Mouse (Mus musculus): ENCODE measurements around the gene Gramd1a. TPM values are rescaled to one million over a fixed set of nuclear protein-coding genes. Genes with fewer than 3 reads are reported as not detected.

Gene Gramd1a
- polyA plus RNA-seq, 1 experiment from 2014 or later = 277 TPM

- Histone ChIP-seq H3K27ac (ENCODE audit: low read length) (no peak overlapping the region), H3K9me3 (ENCODE audit: control insufficient read depth, low read length) (no peaks in the 10 kb centered on the region), H3K4me3 (replicated peaks; ENCODE audit: low read length) (peak overlapping the region; percentile 56), H3K9ac (replicated peaks; ENCODE audit: low read depth, low read length) (peak overlapping the region; percentile 71), H3K4me2 (ENCODE audit: low read length) (peak overlapping the region; percentile 84), H3K36me3 (ENCODE audit: control insufficient read depth, insufficient read depth) (peaks cover 28% of the 10 kb centered on the region), H3K4me1 (replicated peaks; ENCODE audit: control insufficient read depth, insufficient read depth, low read length) (peaks cover 12% of the 10 kb centered on the region), H3K27me3 (replicated peaks; ENCODE audit: control insufficient read depth, insufficient read depth, low read length) (peaks cover 27% of the 10 kb centered on the region)
- 1% methylated on average over 49 of the region's 53 CpGs for WGBS
- peak; percentile 21; the same call in 1 of the 2 replicates for ATAC-seq
Observed at GRCm38 (mm10) chr7:31126211-31126751, 29.4 kb downstream of the Gramd1a start.

DNA sequence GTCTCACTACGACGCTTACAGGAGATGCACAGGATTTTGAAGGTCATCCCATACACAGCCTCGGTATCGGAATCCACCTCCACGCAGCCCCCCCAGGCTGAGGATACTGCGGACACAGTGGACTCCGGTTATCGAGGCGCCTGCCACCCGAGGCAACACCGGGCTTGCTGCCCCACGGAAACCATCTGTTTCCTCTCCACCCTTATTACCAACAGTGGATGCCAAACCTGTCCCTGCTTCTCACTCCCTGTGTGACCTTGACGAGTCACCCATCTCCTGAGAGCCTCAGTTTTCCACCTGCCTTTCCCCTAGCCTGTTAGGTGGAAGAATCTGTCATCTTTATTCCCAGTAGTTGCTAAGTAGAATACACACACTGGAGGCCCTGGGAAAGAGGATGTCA lies 30.6 kb downstream of the Gramd1a start:
- Histone ChIP-seq H3K27me3 (replicated peaks; ENCODE audit: control insufficient read depth, insufficient read depth, low read length) (peaks cover 27% of the 10 kb centered on the region), H3K9ac (replicated peaks; ENCODE audit: low read depth, low read length) (no peak overlapping the region), H3K9me3 (ENCODE audit: control insufficient read depth, low read length) (no peaks in the 10 kb centered on the region), H3K27ac (ENCODE audit: low read length) (no peak overlapping the region), H3K4me2 (ENCODE audit: low read length) (no peak overlapping the region), H3K4me3 (replicated peaks; ENCODE audit: low read length) (no peak overlapping the region), H3K36me3 (ENCODE audit: control insufficient read depth, insufficient read depth) (peaks cover 16% of the 10 kb centered on the region), H3K4me1 (replicated peaks; ENCODE audit: control insufficient read depth, insufficient read depth, low read length) (peaks cover 12% of the 10 kb centered on the region)
- WGBS = 86% methylated on average over 13 of the region's 13 CpGs
- no peak for ATAC-seq

DNA sequence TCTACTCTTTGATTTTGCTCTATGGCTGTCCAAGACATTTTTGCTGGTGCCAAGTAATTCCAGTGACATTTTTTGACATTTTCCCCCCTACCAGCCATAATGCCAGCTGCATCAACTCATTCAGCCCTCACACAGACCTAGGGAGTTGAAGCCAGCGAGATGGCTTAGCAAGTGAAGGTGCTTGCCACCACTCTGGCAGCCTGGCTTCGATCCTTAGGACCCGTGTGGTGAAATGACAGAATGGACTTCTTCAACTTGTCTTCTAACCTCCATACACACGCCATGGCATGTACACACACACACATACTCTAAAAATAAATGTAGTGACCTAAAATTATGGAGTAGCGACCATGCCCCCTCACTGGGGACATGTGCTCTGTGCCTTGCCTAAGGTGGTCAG lies 31.3 kb downstream of the Gramd1a start:
- Histone ChIP-seq H3K4me2 (ENCODE audit: low read length) (no peak overlapping the region), H3K9ac (replicated peaks; ENCODE audit: low read depth, low read length) (no peak overlapping the region), H3K36me3 (ENCODE audit: control insufficient read depth, insufficient read depth) (peaks cover 9% of the 10 kb centered on the region), H3K27ac (ENCODE audit: low read length) (no peak overlapping the region), H3K4me3 (replicated peaks; ENCODE audit: low read length) (no peak overlapping the region), H3K4me1 (replicated peaks; ENCODE audit: control insufficient read depth, insufficient read depth, low read length) (peaks cover 12% of the 10 kb centered on the region), H3K27me3 (replicated peaks; ENCODE audit: control insufficient read depth, insufficient read depth, low read length) (peaks cover 27% of the 10 kb centered on the region), H3K9me3 (ENCODE audit: control insufficient read depth, low read length) (no peaks in the 10 kb centered on the region)
- no peak for ATAC-seq
- WGBS = 89% methylated on average over 5 of the region's 5 CpGs

- Histone ChIP-seq H3K9ac (replicated peaks; ENCODE audit: low read depth, low read length) (no peak overlapping the region), H3K27ac (ENCODE audit: low read length) (no peak overlapping the region), H3K4me1 (replicated peaks; ENCODE audit: control insufficient read depth, insufficient read depth, low read length) (peaks cover 12% of the 10 kb centered on the region), H3K9me3 (ENCODE audit: control insufficient read depth, low read length) (no peaks in the 10 kb centered on the region), H3K36me3 (ENCODE audit: control insufficient read depth, insufficient read depth) (0 out of 2 replicates have a peak, but pooled peaks cover 2% of the 10 kb centered on the region), H3K4me2 (ENCODE audit: low read length) (no peak overlapping the region), H3K4me3 (replicated peaks; ENCODE audit: low read length) (no peak overlapping the region), H3K27me3 (replicated peaks; ENCODE audit: control insufficient read depth, insufficient read depth, low read length) (peaks cover 27% of the 10 kb centered on the region)
- 85% methylated on average over 3 of the region's 3 CpGs for WGBS
- no peak for ATAC-seq
Observed at GRCm38 (mm10) chr7:31123697-31124096, 32.0 kb downstream of the Gramd1a start.

DNA sequence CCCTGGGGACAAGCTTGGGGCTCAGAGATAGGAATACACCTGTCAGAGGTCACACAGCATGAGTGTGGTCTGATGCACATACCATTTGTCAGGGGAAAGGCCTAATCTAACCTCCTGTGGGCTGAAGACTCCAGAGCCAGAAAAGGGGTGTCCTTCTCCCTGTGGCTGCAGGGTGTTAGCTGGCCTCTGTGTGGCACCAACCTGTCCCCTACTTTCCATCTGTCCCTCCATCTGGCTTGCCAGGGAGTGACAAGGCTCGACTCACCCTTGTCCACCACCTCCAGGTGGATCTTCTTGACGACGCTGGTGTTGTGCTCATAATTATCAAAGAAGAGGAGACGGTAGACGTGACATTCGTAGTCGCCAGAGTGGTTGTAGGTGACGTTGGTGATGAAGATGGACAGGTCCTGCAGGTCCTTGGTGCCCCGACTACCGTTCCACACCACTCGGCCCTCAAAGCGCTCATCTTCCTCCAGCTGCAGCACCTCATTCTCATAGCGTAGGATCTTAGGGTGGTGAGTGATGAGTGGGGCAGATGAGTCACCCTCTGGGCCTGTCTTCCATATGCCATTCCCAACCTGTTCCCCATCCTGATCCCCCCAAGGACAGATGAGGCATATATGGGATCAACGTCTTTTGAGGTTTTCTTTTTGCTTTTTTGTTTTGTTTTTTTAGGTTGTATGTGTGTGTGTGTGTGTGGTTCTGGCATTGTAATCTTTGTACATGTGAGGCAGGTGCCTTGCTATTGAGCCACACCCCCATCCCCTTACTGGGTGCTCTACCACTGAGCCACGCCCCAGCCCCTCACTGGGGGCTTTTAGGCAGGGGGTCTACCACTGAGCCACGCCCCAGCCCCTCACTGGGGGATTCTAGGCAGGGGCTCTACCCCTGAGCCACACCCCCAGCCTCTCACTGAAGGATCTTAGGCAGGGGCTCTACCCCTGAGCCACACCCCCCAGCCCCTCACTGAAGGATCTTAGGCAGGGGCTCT lies 32.8 kb downstream of the Gramd1a start:
- no peak overlapping the region for H3K27ac ChIP-seq (ENCODE audit: low read length)
- no peaks in the 10 kb centered on the region for H3K9me3 ChIP-seq (ENCODE audit: control insufficient read depth, low read length)
- H3K9ac ChIP-seq (replicated peaks; ENCODE audit: low read depth, low read length) = no peak overlapping the region
- no peak overlapping the region for H3K4me3 ChIP-seq (replicated peaks; ENCODE audit: low read length)
- H3K4me1 ChIP-seq (replicated peaks; ENCODE audit: control insufficient read depth, insufficient read depth, low read length) = peaks cover 12% of the 10 kb centered on the region
- peaks cover 24% of the 10 kb centered on the region for H3K27me3 ChIP-seq (replicated peaks; ENCODE audit: control insufficient read depth, insufficient read depth, low read length)
- no peak for ATAC-seq
- H3K36me3 ChIP-seq (ENCODE audit: control insufficient read depth, insufficient read depth) = no peaks in the 10 kb centered on the region
- 91% methylated on average over 16 of the region's 16 CpGs for WGBS
- no peak overlapping the region for H3K4me2 ChIP-seq (ENCODE audit: low read length)

GRCm38 (mm10) chr7:31119556-31119955 lies 36.1 kb downstream of the Gramd1a start:
- no peaks in the 10 kb centered on the region for H3K4me1 ChIP-seq (replicated peaks; ENCODE audit: control insufficient read depth, insufficient read depth, low read length)
- 0 out of 2 replicates have a peak, but pooled peaks cover 2% of the 10 kb centered on the region for H3K27me3 ChIP-seq (replicated peaks; ENCODE audit: control insufficient read depth, insufficient read depth, low read length)
- WGBS = 90% methylated on average over 5 of the region's 5 CpGs
- H3K4me3 ChIP-seq (replicated peaks; ENCODE audit: low read length) = no peak overlapping the region
- H3K36me3 ChIP-seq (ENCODE audit: control insufficient read depth, insufficient read depth) = no peaks in the 10 kb centered on the region
- H3K9ac ChIP-seq (replicated peaks; ENCODE audit: low read depth, low read length) = no peak overlapping the region
- no peak for ATAC-seq
- H3K4me2 ChIP-seq (ENCODE audit: low read length) = no peak overlapping the region
- no peaks in the 10 kb centered on the region for H3K9me3 ChIP-seq (ENCODE audit: control insufficient read depth, low read length)
- H3K27ac ChIP-seq (ENCODE audit: low read length) = no peak overlapping the region

DNA sequence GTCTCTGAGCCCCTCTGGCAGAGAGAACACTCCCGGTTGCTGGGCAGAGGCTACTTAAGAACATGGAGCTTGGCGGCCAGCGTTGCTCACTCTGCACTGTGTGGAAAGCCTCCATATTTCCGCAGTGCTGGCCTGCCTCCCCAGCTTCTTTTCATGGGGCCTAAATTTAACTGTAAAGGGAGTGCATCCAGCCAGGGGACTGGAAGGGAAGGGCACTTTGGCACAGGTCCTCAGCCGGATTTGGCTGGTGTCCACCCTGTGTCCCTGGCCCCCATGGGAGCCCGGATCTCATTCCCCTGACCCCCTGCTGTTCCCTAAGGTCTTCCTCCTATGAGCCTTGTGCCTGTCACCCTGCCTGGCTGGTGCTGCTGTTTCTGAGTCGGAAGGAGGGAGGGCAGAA lies 37.2 kb downstream of the Gramd1a start:
- WGBS = 64% methylated on average over 7 of the region's 7 CpGs
- Histone ChIP-seq H3K36me3 (ENCODE audit: control insufficient read depth, insufficient read depth) (no peaks in the 10 kb centered on the region), H3K4me1 (replicated peaks; ENCODE audit: control insufficient read depth, insufficient read depth, low read length) (no peaks in the 10 kb centered on the region), H3K27ac (ENCODE audit: low read length) (no peak overlapping the region), H3K9ac (replicated peaks; ENCODE audit: low read depth, low read length) (no peak overlapping the region), H3K4me3 (replicated peaks; ENCODE audit: low read length) (no peak overlapping the region), H3K27me3 (replicated peaks; ENCODE audit: control insufficient read depth, insufficient read depth, low read length) (no peaks in the 10 kb centered on the region), H3K4me2 (ENCODE audit: low read length) (no peak overlapping the region), H3K9me3 (ENCODE audit: control insufficient read depth, low read length) (no peaks in the 10 kb centered on the region)
- no peak; the same call in 1 of the 2 replicates for ATAC-seq

- ATAC-seq = no peak
- Histone ChIP-seq H3K4me3 (replicated peaks; ENCODE audit: low read length) (no peak overlapping the region), H3K9me3 (ENCODE audit: control insufficient read depth, low read length) (no peaks in the 10 kb centered on the region), H3K9ac (replicated peaks; ENCODE audit: low read depth, low read length) (no peak overlapping the region), H3K4me1 (replicated peaks; ENCODE audit: control insufficient read depth, insufficient read depth, low read length) (no peaks in the 10 kb centered on the region), H3K27ac (ENCODE audit: low read length) (no peak overlapping the region), H3K4me2 (ENCODE audit: low read length) (no peak overlapping the region), H3K27me3 (replicated peaks; ENCODE audit: control insufficient read depth, insufficient read depth, low read length) (no peaks in the 10 kb centered on the region), H3K36me3 (ENCODE audit: control insufficient read depth, insufficient read depth) (no peaks in the 10 kb centered on the region)
- 80% methylated on average over 11 of the region's 11 CpGs for WGBS
Observed at GRCm38 (mm10) chr7:31117465-31117864, 38.2 kb downstream of the Gramd1a start.

GRCm38 (mm10) chr7:31116721-31117145 lies 39.0 kb downstream of the Gramd1a start:
- Histone ChIP-seq H3K36me3 (ENCODE audit: control insufficient read depth, insufficient read depth) (no peaks in the 10 kb centered on the region), H3K27ac (ENCODE audit: low read length) (no peak overlapping the region), H3K4me2 (ENCODE audit: low read length) (no peak overlapping the region), H3K4me1 (replicated peaks; ENCODE audit: control insufficient read depth, insufficient read depth, low read length) (no peaks in the 10 kb centered on the region), H3K4me3 (replicated peaks; ENCODE audit: low read length) (no peak overlapping the region), H3K9me3 (ENCODE audit: control insufficient read depth, low read length) (no peaks in the 10 kb centered on the region), H3K27me3 (replicated peaks; ENCODE audit: control insufficient read depth, insufficient read depth, low read length) (no peaks in the 10 kb centered on the region), H3K9ac (replicated peaks; ENCODE audit: low read depth, low read length) (no peak overlapping the region)
- 46% methylated on average over 15 of the region's 16 CpGs for WGBS
- ATAC-seq = peak; percentile 10; the same call in 1 of the 2 replicates

Data from forebrain, embryonic 16.5 days (tissue).